Mouse (Mus musculus) forebrain, postnatal 0 days (tissue): Measurements from ENCODE around the gene Ltk. TPM values are rescaled to one million over a fixed set of nuclear protein-coding genes. Genes with fewer than 3 reads are reported as not detected.

Experiments used
- ATAC-seq: fragments of 200-750 bp; cut with Nextera tagmentation; 2 replicates; pipeline ENCODE4 v1.8.0; 2017; ENCODE audit warnings: mild to moderate bottlenecking, moderate library complexity
- DNase-seq: peaks from one replicate; pipeline ENCODE4 v3.0.0-alpha.2; 2015
- H3K27ac ChIP-seq: fragments of 300-500 bp; sonication (generic); 2 replicates; pipeline ENCODE4 v1.5.1; 2014; ENCODE audit warnings: low read depth, mild to moderate bottlenecking, antibody characterized with exemption, low read length, moderate library complexity, mixed read lengths
- H3K27me3 ChIP-seq: fragments of 300-500 bp; sonication (generic); 2 replicates; pipeline ENCODE4 v1.6.1; 2014; ENCODE audit warnings: mild to moderate bottlenecking, low read length, mixed read lengths; ENCODE audit not compliant: insufficient read depth
- H3K36me3 ChIP-seq: fragments of 300-500 bp; sonication (generic); 2 replicates; pipeline ENCODE4 v1.6.1; 2014; ENCODE audit warnings: mild to moderate bottlenecking, moderate library complexity; ENCODE audit not compliant: insufficient read depth
- H3K4me1 ChIP-seq: fragments of 300-500 bp; sonication (generic); 2 replicates; pipeline ENCODE4 v1.6.1; 2014; ENCODE audit warnings: antibody characterized with exemption; ENCODE audit not compliant: insufficient read depth
- H3K4me2 ChIP-seq: fragments of 300-500 bp; sonication (generic); 2 replicates; pipeline ENCODE4 v1.6.1; 2014; ENCODE audit warnings: low read depth, mild to moderate bottlenecking, moderate library complexity
- H3K4me3 ChIP-seq: fragments of 300-500 bp; sonication (generic); 2 replicates; pipeline ENCODE4 v1.5.1; 2014; ENCODE audit warnings: low read depth, low read length, mixed read lengths
- H3K9ac ChIP-seq: fragments of 300-500 bp; sonication (generic); 2 replicates; pipeline ENCODE4 v1.6.1; 2014; ENCODE audit warnings: mild to moderate bottlenecking
- H3K9me3 ChIP-seq: fragments of 300-500 bp; sonication (generic); 2 replicates; pipeline ENCODE4 v1.6.1; 2016; ENCODE audit warnings: low read length
- CTCF ChIP-seq: sonication (generic); IDR thresholded peaks from 2 replicates; pipeline ENCODE4 v1.5.1; 2016; ENCODE audit warnings: antibody characterized with exemption, control low read depth, low read depth
- WGBS: fragments of 180-500 bp; shearing (Covaris S2); extraction: QIAGEN DNeasy Blood & Tissue Kit; methylation state at CpG from one replicate; pipeline ENCODE4 v1.1.7; 2014; 5-methylcytosine and 5-hydroxymethylcytosine counted together
- polyA plus RNA-seq: library from polyadenylated mRNA; unstranded; fragments of >200 nt; fragmentation: Nextera tagmentation; extraction: Ambion mirVana; gene quantifications from 2 replicates; pipeline ENCODE4 v1.2.1, GENCODE M21; 2015
- total RNA-seq: library from RNA; depleted of rRNA; stranded (reverse); fragments of >200 nt; gene quantifications from 2 replicates; pipeline ENCODE4 v1.2.3, GENCODE M21; 2014; rRNA removed

The Ltk gene
- total and polyA plus RNA-seq, 2 experiments from 2014 or later, result 0.56 to 1.7 TPM

DNA sequence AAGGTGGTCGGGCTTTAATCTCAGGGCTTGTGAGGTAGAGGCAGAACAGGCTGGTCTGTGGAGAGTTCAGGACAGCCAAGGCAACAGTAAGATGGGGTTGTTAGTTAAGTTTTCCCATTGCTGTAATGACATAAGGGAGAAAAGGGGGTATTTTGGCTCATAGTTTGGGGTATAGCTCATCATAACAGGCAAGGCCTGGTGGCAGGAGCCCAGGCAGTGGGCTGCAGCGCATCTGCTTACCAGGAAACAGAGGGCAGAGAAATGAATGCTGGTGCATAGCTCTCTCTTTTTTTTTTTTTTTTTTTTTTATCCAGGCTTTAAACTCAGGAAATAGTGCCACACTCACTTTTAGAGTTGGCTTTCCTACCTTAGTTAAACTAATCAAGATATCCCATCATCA, 57.1 kb downstream of the Ltk start:
- Histone ChIP-seq H3K27ac (no peak overlapping the region), H3K4me3 (no peak overlapping the region), H3K27me3 (no peaks in the 10 kb centered on the region), H3K4me2 (no peak overlapping the region), H3K9ac (no peak overlapping the region), H3K9me3 (no peaks in the 10 kb centered on the region), H3K4me1 (no peaks in the 10 kb centered on the region), H3K36me3 (peaks cover 19% of the 10 kb centered on the region)
- ATAC-seq (no peak), DNase-seq (no peak)
- WGBS, result 84% methylated on average over 2 of the region's 2 CpGs
- no peak for TF ChIP-seq CTCF

Other genes starting within 250 kb of the Ltk start
- gene Exd1, start 212.8 kb downstream of the Ltk start, total RNA-seq, result 0.77 and 0.81 TPM in 2 replicates
- gene Exd1, start 212.8 kb downstream of the Ltk start, polyA plus RNA-seq, result 0.42 and 0.73 TPM in 2 replicates
- gene Chp1, start 212.7 kb downstream of the Ltk start, total RNA-seq, result 53.9 and 69.8 TPM in 2 replicates
- 52.3 and 58.9 TPM in 2 replicates for gene Chp1, start 212.7 kb downstream of the Ltk start, polyA plus RNA-seq
- gene Nusap1, start 142.1 kb downstream of the Ltk start, total RNA-seq, result 6.1 and 7.6 TPM in 2 replicates
- gene Nusap1, start 142.1 kb downstream of the Ltk start, polyA plus RNA-seq, result 8.1 and 8.6 TPM in 2 replicates
- gene Oip5, start 142.0 kb downstream of the Ltk start, total RNA-seq, result 2.8 and 5.4 TPM in 2 replicates
- gene Oip5, start 142.0 kb downstream of the Ltk start, polyA plus RNA-seq, result 3.1 and 4.5 TPM in 2 replicates
- 26.9 and 27.6 TPM in 2 replicates for gene Ndufaf1, start 97.6 kb downstream of the Ltk start, total RNA-seq
- gene Ndufaf1, start 97.6 kb downstream of the Ltk start, polyA plus RNA-seq, result 41.3 and 42.0 TPM in 2 replicates
- gene Rtf1, start 85.4 kb downstream of the Ltk start, total RNA-seq, result 28.0 and 33.5 TPM in 2 replicates
- 49.6 and 68.6 TPM in 2 replicates for gene Rtf1, start 85.4 kb downstream of the Ltk start, polyA plus RNA-seq
- gene Itpka, start 18.1 kb downstream of the Ltk start, total RNA-seq, result 7.4 and 11.9 TPM in 2 replicates
- 7.4 and 8.7 TPM in 2 replicates for gene Itpka, start 18.1 kb downstream of the Ltk start, polyA plus RNA-seq
- gene Rpap1, start 27.1 kb upstream of the Ltk start, total RNA-seq, result 18.9 and 20.4 TPM in 2 replicates
- 8.0 and 9.9 TPM in 2 replicates for gene Rpap1, start 27.1 kb upstream of the Ltk start, polyA plus RNA-seq
- gene Tyro3, start 37.3 kb upstream of the Ltk start, total RNA-seq, result 46.6 and 47.5 TPM in 2 replicates
- 17.3 and 18.5 TPM in 2 replicates for gene Tyro3, start 37.3 kb upstream of the Ltk start, polyA plus RNA-seq
- 42.2 and 69.7 TPM in 2 replicates for gene Mga, start 136.8 kb upstream of the Ltk start, total RNA-seq
- gene Mga, start 136.8 kb upstream of the Ltk start, polyA plus RNA-seq, result 6.9 and 11.4 TPM in 2 replicates
- 38.6 and 42.5 TPM in 2 replicates for gene Mapkbp1, start 212.3 kb upstream of the Ltk start, total RNA-seq
- 6.5 and 7.4 TPM in 2 replicates for gene Mapkbp1, start 212.3 kb upstream of the Ltk start, polyA plus RNA-seq